Mouse (Mus musculus): ENCODE results near the gene Snx20. TPM values are rescaled to one million over a fixed set of nuclear protein-coding genes. Genes with fewer than 3 reads are reported as not detected.
A peak's percentile ranks its signal among the peaks of the same experiment; 100 is the strongest.

The Snx20 gene
- polyA plus RNA-seq, 1 experiment, result 82.4 TPM

DNA sequence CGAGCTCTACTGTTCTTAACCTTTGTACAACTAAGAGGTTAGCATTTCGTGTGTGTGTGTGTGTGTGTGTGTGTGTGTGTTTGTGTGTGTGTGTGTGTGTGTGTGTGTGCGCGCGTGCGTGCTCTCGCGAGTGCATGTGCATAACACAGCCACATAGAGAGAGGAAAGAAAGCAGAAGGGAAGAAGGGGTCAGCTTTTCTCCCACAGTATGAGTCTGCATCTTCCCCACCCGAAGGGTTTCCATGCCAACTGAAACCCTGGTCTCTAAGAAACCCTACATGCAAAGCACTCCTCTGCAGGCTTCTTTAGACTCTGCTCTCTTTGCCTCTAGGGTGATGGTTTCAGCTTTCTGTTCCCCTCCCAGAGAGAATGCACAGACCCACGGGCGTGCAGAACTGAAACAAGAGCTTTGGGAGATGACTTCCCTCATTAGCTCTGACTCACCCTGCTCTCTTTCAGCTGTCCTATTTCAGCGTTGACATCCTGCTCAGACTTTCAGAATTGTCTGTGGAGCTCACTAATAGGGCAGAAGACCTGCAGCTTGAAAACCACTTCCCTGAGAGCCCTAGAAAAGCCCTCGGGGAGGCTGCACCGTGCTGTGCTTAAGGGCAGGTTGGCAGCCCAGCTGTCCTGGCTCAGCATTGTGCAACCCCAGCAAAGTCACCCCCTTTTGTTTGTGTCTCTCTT, 32.6 kb upstream of the Snx20 start:
- peak overlapping the region; percentile 92 for H3K27ac ChIP-seq (ENCODE audit: insufficient read depth, low read depth, low read length)
- TF ChIP-seq POLR2A (IDR thresholded peaks at IDR 0.05; ENCODE audit: borderline replicate concordance, low read depth, low read length) (no peak), CTCF (IDR thresholded peaks at IDR 0.05; ENCODE audit: low read depth, low read length) (no peak)
- peak overlapping the region; percentile 39 for H3K4me3 ChIP-seq (ENCODE audit: insufficient read depth, low read length)
- H3K4me1 ChIP-seq (ENCODE audit: control insufficient read depth, insufficient read depth, low read length), result peaks cover 57% of the 10 kb centered on the region

DNA sequence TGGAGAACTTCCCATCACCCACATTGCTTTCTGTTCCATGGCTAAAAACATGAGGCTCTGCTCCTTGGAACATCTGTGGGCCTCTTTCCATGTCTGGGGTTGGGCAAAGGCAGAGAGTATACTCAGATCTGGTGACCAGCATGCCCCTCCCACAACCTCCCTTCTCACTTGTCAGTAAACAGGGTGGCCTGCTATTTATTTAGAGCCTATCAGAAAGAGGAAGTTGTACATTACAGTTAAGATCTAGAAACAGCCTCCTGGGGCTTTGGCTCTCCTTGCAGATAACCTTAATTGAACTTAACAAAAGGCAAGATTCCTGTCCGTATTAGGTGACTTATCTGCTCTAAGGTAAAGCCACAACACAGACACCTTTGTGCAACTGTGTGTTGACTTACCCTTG, 30.5 kb upstream of the Snx20 start:
- no peak for TF ChIP-seq CTCF (IDR thresholded peaks at IDR 0.05; ENCODE audit: low read depth, low read length)
- no peak for TF ChIP-seq POLR2A (IDR thresholded peaks at IDR 0.05; ENCODE audit: borderline replicate concordance, low read depth, low read length)
- H3K27ac ChIP-seq (ENCODE audit: insufficient read depth, low read depth, low read length), result peak overlapping the region; percentile 92
- H3K4me1 ChIP-seq (ENCODE audit: control insufficient read depth, insufficient read depth, low read length), result peaks cover 74% of the 10 kb centered on the region
- no peak overlapping the region for H3K4me3 ChIP-seq (ENCODE audit: insufficient read depth, low read length)

DNA sequence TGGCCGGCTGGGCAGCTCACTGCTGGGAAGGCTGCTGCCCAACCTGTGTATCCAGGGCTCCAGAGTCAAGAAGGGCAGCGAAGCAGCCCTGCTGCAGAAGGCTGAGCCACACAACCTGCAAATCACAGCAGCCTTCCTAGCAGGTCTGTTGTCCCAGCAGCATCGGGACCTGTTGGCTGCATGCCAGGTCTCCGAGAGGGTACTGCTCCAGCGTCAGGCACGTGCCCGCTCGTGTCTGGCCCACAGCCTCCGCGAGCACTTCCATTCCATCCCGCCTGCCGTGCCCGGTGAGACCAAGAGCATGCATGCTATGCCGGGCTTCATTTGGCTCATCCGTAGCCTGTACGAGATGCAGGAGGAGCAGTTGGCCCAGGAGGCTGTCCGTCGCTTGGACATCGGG, 29.0 kb upstream of the Snx20 start:
- H3K27ac ChIP-seq (ENCODE audit: insufficient read depth, low read depth, low read length), result no peak overlapping the region
- peaks cover 72% of the 10 kb centered on the region for H3K4me1 ChIP-seq (ENCODE audit: control insufficient read depth, insufficient read depth, low read length)

DNA sequence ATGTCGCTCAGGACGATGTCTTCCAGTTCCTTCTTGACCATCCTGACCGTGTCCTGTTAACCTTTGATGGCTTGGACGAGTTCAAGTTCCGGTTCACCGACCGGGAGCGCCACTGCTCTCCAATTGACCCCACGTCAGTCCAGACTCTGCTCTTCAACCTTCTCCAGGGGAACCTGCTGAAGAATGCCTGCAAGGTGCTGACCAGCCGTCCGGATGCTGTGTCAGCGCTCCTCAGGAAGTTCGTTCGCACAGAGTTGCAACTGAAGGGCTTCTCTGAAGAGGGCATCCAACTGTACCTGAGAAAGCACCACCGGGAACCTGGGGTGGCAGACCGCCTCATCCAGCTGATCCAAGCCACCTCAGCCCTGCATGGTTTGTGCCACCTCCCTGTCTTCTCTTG, 28.2 kb upstream of the Snx20 start:
- Histone ChIP-seq H3K4me1 (ENCODE audit: control insufficient read depth, insufficient read depth, low read length) (peaks cover 64% of the 10 kb centered on the region), H3K4me3 (ENCODE audit: insufficient read depth, low read length) (no peak overlapping the region), H3K27ac (ENCODE audit: insufficient read depth, low read depth, low read length) (no peak overlapping the region)
- TF ChIP-seq POLR2A (IDR thresholded peaks at IDR 0.05; ENCODE audit: borderline replicate concordance, low read depth, low read length), result no peak

More for the DNA sequence above, 29.0 kb upstream of the Snx20 start:
- no peak overlapping the region for H3K4me3 ChIP-seq (ENCODE audit: insufficient read depth, low read length)
- TF ChIP-seq CTCF (IDR thresholded peaks at IDR 0.05; ENCODE audit: low read depth, low read length) (no peak), POLR2A (IDR thresholded peaks at IDR 0.05; ENCODE audit: borderline replicate concordance, low read depth, low read length) (no peak)

DNA sequence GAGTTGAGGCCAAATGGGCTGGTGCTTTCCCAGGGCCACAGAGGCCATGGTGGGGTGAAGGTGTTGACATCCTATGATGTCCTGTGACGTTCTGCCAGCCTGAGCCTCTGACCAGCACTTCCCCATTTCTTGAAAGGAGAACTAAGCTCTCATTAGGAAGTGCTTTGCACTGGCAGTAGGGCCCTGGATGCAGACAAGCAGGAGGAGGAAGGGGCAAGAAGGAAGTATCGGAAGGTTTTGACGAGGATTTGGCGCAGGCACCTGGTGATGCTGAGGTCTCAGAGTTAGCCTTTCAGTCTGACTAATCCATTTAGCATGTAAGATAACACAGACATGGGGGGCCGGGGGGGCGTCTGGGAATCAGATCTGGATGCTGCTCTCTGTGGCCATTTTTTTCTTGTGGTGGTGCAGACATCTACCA, 26.5 kb upstream of the Snx20 start:
- H3K4me1 ChIP-seq (ENCODE audit: control insufficient read depth, insufficient read depth, low read length), result peaks cover 53% of the 10 kb centered on the region
- TF ChIP-seq CTCF (IDR thresholded peaks at IDR 0.05; ENCODE audit: low read depth, low read length) (no peak), POLR2A (IDR thresholded peaks at IDR 0.05; ENCODE audit: borderline replicate concordance, low read depth, low read length) (no peak)
- no peak overlapping the region for H3K4me3 ChIP-seq (ENCODE audit: insufficient read depth, low read length)
- H3K27ac ChIP-seq (ENCODE audit: insufficient read depth, low read depth, low read length), result peak overlapping the region; percentile 75

- no peak overlapping the region for H3K4me3 ChIP-seq (ENCODE audit: insufficient read depth, low read length)
- H3K4me1 ChIP-seq (ENCODE audit: control insufficient read depth, insufficient read depth, low read length), result peaks cover 41% of the 10 kb centered on the region
- H3K27ac ChIP-seq (ENCODE audit: insufficient read depth, low read depth, low read length), result no peak overlapping the region
- TF ChIP-seq CTCF (IDR thresholded peaks at IDR 0.05; ENCODE audit: low read depth, low read length), result no peak
- TF ChIP-seq POLR2A (IDR thresholded peaks at IDR 0.05; ENCODE audit: borderline replicate concordance, low read depth, low read length), result no peak
These were observed 23.9 kb upstream of the Snx20 start for GRCm38 (mm10) chr8:88659873-88660272.

DNA sequence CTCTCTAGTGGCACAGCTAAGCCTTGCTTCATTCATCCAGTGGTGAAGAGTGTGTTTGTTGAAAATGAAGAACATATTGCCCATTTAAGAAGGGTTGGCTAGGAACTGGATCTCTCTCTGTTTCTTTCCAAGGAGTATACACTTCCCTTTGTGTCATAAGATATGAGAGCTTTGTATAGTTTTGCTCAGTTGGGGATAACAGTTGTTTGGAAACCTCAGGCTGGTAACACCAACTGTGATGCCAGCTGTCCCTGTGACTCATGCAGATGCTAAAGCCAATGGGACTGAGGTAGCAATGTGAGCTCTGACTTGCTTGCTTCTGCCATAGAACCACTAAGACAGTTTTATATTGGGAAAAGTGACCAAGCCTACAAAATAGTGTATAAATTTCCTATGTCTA, 19.4 kb upstream of the Snx20 start:
- no peak for TF ChIP-seq CTCF (IDR thresholded peaks at IDR 0.05; ENCODE audit: low read depth, low read length)
- no peak for TF ChIP-seq POLR2A (IDR thresholded peaks at IDR 0.05; ENCODE audit: borderline replicate concordance, low read depth, low read length)
- H3K4me3 ChIP-seq (ENCODE audit: insufficient read depth, low read length), result no peak overlapping the region
- H3K4me1 ChIP-seq (ENCODE audit: control insufficient read depth, insufficient read depth, low read length), result peaks cover 50% of the 10 kb centered on the region
- peak overlapping the region; percentile 54 for H3K27ac ChIP-seq (ENCODE audit: insufficient read depth, low read depth, low read length)

DNA sequence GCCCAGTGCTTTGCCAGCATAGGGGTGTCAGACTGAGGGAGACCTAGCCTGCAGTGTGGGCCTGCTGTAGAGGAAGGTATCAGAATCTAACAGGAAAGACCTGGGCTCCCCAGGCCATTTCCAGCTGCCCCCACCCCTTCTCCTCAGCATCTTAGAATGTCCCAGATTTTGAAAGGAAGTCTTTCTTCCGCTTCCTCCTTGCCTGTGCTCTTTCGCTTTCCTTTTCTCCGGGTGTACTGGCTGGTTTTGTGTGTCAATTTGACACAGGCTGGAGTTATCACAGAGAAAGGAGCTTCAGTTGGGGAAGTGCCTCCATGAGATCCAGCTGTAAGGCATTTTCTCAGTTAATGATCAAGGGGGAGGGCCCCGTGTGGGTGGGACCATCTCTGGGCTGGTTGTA, 15.2 kb upstream of the Snx20 start:
- peak overlapping the region; percentile 60 for H3K27ac ChIP-seq (ENCODE audit: insufficient read depth, low read depth, low read length)
- peaks cover 83% of the 10 kb centered on the region for H3K4me1 ChIP-seq (ENCODE audit: control insufficient read depth, insufficient read depth, low read length)
- H3K4me3 ChIP-seq (ENCODE audit: insufficient read depth, low read length), result peak overlapping the region; percentile 25

- peaks cover 79% of the 10 kb centered on the region for H3K4me1 ChIP-seq (ENCODE audit: control insufficient read depth, insufficient read depth, low read length)
- no peak for TF ChIP-seq CTCF (IDR thresholded peaks at IDR 0.05; ENCODE audit: low read depth, low read length)
- TF ChIP-seq POLR2A (IDR thresholded peaks at IDR 0.05; ENCODE audit: borderline replicate concordance, low read depth, low read length), result no peak
- H3K4me3 ChIP-seq (ENCODE audit: insufficient read depth, low read length), result no peak overlapping the region
- peak overlapping the region; percentile 60 for H3K27ac ChIP-seq (ENCODE audit: insufficient read depth, low read depth, low read length)
These were observed 14.2 kb upstream of the Snx20 start for GRCm38 (mm10) chr8:88650016-88650708.

- no peak for TF ChIP-seq POLR2A (IDR thresholded peaks at IDR 0.05; ENCODE audit: borderline replicate concordance, low read depth, low read length)
- TF ChIP-seq CTCF (IDR thresholded peaks at IDR 0.05; ENCODE audit: low read depth, low read length), result no peak
- Histone ChIP-seq H3K27ac (ENCODE audit: insufficient read depth, low read depth, low read length) (no peak overlapping the region), H3K4me3 (ENCODE audit: insufficient read depth, low read length) (peak overlapping the region; percentile 66), H3K4me1 (ENCODE audit: control insufficient read depth, insufficient read depth, low read length) (peaks cover 61% of the 10 kb centered on the region)
These were observed 12.4 kb upstream of the Snx20 start for GRCm38 (mm10) chr8:88648322-88648721.

Data from bone marrow macrophage, adult 2 months (primary cell).